Mouse (Mus musculus) thymus, postnatal 25 days (tissue): ENCODE results near the gene Prpf3.
"Not testable (repeated sequence)": the region's sequence is repeated elsewhere in the genome, so short reads cannot be mapped to it uniquely, and the experiment has no call there.

Source experiments
- DNase-seq: peaks from one replicate; pipeline ENCODE4 v3.0.0; 2022

Prpf3 gene

DNA sequence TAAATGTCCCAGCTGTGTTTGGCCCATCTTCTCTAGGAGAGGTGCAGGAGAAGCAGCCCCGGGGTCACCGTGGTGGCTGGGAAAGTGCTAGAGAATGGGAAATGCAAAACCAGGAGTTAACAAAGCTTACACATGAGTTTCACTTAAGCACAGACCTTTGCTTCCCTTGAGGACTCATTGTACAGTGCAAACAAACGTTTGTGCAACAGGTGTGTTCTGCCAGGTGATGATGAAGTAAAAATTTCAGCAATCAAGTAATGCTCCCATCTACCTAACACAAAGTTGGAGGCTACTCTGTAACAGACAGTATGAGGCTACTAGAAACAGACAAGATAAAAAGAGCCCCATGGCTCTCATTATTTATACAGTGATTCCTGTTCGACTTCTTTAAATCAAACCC is 23.4 kb upstream of the Prpf3 start:
- no peak for DNase-seq

DNA sequence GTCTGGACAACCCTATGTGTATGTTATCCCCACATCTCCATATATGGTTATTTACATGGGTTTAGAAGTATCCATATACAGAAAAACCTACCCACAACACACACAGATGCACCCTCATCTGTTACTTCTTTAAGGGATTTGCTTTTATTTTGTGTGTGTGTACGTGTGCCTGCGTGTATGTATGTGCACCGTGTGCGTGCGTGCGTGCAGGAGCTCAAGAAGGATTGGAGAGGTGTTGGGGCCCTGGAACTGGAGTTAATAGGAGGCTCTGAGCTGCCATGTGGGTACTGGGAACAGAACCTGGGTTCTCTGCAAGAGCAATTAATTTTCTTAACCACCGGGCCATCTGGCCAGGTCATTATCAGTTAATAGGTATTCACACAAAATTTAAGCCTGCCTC is 16.4 kb upstream of the Prpf3 start:
- no peak for DNase-seq

GRCm38 (mm10) chr3:95871392-95871867 is 15.7 kb upstream of the Prpf3 start, which contains the start of gene Mrps21:
TSS of gene Mrps21 (minus strand) at chr3:95871519.
- DNase-seq: peak; percentile 84

DNA sequence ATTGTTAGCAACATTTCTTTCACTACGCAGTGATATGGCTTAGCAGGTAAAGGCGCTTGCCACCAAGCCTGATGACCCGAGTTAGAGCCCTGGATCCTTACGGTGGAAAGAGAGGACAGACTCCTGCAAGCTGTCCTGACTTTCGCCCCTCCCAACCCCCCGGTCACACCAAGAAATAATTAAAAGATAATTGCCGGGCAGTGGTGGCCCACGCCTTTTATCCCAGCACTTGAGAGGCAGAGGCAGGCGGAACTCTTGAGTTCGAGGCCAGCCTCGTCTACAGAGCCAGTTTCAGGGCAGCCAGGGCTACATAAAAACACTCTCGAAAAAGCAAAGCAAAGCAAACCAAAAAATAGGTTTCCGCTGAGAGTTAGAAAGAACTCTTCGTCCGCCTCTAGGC is 15.3 kb upstream of the Prpf3 start:
- DNase-seq: no peak

GRCm38 (mm10) chr3:95867408-95867807 is 11.7 kb upstream of the Prpf3 start:
- no peak for DNase-seq

- DNase-seq: no peak
These were observed 10.4 kb upstream of the Prpf3 start for GRCm38 (mm10) chr3:95866071-95866470.

DNA sequence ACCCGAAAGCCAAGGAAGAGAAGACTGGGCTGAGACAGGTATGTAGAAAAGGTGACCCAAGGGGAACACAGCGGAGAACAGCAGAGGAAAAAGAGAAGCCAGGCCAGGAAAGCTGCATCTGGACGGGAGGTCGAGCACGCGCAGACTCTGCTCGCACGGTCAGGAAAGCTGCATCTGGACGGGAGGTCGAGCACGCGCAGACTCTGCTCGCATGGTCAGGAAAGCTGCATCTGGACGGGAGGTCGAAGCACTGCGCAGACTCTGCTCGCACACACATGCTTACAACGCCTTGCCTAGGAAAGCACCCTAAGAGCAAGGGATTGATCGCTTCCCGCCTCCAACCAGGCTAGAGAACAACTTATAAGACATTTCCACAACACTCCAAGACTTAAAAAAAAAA is 9.9 kb upstream of the Prpf3 start:
- DNase-seq: no peak

GRCm38 (mm10) chr3:95865050-95865449 is 9.4 kb upstream of the Prpf3 start:
- no peak for DNase-seq

GRCm38 (mm10) chr3:95863578-95863977 is 7.9 kb upstream of the Prpf3 start:
- no peak for DNase-seq

DNA sequence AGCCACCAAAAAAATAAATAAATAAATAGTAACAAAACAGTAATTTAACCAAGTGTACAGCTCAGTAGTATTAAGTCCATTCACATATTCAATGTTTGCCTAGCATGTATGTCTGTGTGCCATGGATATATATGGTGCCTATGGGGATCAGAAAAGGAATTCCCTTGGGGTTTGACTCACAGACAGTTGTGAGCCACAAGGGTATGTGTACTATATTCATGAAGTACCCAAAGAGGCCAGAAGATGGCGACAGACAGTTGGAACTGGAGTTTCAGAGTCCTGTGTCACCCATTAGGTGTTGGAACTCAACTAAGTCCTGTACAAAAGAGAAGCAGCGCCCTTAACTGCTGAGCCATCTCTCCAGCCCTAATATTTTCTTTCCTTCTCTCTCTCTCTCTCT is 6.1 kb upstream of the Prpf3 start:
- peak; percentile 76 for DNase-seq

DNA sequence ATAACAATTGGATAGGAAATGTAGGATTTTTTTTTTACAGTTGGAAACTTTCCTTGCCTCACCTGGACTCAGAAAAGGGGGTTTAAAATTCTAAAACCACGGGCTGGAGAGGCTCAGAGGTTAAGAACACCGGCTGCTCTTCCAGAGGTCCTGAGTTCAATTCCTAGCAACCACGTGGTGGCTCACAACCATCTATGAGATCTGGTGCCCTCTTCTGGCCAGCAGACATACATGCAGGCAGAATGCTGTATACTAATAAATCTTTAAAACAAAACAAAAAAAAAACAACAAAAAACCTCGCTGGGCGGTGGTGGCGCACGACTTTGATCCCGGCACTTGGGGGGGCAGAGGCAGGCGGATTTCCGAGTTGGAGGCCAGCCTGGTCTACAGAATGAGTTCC is 5.5 kb upstream of the Prpf3 start:
- peak; percentile 35 for DNase-seq

DNA sequence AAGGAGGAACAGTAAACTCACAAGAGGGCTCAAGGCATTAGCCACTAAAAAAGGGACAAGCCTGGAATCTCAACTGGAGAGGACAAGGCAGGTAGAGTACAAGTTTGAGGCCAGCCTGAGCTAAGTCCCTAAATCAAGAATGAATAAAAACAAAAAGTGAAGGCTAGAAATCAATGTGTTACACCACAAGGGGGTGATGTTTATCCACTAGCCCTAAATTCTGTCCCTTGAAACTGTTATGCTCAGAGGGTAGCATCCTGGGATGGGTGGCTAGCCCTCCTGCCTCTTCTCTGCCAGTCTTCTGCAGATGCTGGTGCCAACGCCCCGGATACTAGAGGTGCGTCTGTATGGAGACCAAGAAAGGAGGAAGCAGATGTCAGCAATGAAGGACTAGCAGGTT is 4.6 kb upstream of the Prpf3 start:
- no peak for DNase-seq

GRCm38 (mm10) chr3:95858278-95858677 is 2.6 kb upstream of the Prpf3 start:
- DNase-seq: not testable (repeated sequence)

- not testable (repeated sequence) for DNase-seq
These were observed 1.4 kb upstream of the Prpf3 start for GRCm38 (mm10) chr3:95857050-95857449.

GRCm38 (mm10) chr3:95856115-95856514 is 430 bp upstream of the Prpf3 start:
- no peak for DNase-seq

DNA sequence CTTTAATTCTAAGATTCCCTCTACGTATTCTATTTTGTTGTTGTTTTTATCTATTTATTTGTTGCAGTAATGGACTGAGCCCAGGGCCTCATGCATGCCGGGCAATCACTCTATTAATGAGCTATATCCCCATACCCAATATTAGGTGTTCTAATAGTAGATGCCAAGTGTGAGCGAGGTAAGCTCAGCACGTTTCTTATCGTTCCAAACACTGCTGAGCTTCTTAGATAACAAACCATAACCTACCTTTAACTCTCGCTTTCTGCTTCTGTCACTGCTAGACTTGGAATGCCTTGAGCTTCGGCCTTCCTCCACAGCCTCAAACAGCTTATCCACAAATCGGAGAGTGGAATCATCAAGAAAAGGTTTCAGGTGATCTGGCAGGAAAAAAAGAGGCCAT is 4.4 kb downstream of the Prpf3 start:
- no peak for DNase-seq

DNA sequence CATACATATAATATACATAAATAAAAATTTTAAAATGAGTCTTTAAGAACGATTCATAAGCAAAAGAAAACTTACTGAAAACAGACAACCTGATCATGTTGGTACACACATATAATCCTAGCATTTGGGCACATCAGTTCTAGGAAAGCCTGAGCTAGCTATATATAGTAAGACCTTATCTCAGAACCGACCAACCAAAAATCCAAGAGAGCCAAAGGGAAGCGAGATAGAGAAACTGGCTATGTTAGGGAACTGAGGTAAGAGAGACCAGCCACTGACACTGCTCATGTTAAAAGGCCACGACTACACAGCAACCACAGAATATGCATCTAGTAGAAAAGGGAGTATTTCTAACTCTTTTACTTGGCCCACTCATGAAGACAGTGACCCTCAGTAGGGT is 5.1 kb downstream of the Prpf3 start:
- DNase-seq: no peak

DNA sequence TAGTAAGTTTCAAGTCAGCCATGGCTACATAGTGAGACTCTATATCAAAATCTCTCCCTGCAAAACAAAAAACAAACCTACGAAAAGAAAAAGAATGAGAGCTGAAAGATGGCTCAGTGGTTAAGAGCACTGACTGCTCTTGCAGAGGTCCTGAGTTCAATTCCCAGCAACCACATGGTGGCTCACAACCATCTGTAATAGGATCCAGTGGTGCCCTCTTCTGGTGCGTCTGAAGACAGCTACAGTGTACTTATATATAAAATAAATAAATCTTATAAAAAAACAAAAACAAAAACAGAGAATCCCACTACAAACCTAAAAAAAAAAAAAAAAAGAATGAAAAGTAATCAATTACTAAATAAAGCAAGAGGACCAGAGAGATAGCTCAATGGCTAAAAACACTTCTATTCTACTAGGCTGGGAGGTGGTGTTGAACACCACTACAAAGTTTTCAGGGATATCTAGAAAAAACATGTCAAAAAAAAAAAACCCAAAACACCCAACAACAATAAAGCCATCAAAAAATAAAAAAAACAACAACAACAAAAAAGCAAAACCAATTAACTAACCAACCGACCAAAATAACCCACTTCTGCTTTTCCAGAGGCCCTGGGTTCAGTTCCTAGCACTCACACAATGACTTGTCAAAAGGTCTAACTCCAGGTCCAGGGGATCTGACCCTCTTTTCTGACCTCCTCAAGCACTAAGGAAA is 13.0 kb downstream of the Prpf3 start:
- peak; percentile 14 for DNase-seq

- no peak for DNase-seq
These were observed 16.4 kb downstream of the Prpf3 start for GRCm38 (mm10) chr3:95839250-95839649.

DNA sequence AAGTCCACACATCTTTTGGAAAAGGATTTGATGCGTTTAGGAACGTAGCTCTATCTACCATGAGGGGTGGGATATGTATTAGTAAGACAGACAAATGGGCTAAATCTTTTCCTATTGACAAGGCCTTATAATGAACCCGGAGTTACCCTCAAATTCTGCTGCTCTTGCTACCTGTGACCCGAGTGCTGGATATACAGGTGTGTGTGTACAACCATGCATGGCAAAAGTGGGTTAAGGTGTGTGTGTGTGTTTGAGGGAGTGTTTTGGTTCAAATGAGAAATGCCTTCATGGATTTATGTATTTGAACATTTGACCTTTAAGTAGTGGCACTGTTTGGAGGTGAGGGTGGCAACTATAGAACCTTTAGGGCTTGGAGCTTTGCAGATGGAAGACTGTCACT is 26.6 kb downstream of the Prpf3 start:
- DNase-seq: no peak

DNA sequence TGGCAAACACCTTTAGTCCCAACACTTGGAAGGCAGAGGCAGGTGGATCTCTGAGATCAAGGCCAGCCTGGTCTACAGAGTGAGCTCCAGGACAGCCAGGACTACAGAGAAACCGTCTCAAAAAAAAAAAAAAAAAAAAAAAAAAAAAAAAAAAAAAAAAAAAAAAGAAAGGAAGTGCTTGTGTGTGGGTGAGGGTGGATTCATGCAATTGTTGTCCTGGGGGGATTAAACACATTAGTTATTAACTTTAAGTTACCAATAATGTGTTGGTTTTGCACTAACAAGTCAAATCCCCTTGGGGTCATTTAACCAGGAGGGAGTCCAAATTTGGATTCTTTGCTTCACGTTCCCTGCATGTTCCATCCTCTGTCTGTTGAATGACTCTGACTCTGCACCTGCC is 29.4 kb downstream of the Prpf3 start:
- DNase-seq: no peak

GRCm38 (mm10) chr3:95820046-95821010 is 35.4 kb downstream of the Prpf3 start:
- no peak for DNase-seq

DNA sequence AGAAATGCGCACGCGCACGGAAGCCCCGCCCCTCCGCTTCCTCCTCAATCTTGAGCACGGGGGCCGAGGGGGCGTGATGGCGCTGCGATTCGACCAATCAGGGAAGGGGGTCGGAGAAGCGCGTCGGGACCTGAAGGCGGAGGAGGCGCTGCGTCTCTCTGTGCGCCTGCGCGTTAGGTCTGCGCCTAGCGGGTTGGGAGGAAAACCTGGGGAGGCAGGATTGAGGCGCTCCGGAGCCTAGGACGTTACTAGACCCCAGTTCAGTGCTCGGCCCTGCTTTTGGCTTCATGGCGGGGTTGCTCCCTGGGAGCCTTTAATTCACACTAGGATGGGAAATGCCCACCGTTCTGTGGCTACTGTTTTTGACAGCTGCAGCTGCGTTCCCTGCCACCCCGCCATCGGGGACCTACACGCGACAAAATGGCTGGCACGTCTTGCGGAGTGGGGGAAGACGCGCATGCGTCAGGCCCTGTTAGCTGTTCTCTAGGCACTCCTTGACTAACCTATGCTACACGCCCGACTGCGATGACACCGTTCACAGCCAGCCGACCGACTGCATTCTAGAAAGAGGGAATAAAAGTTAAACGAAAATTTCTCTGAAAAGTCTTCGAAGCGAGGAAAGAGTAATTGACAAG is 36.2 kb downstream of the Prpf3 start:
- DNase-seq: peak; percentile 100
